Mouse (Mus musculus) adrenal gland, postnatal 4 days (tissue): Measurements from ENCODE around the gene Atad3a. TPM values are rescaled to one million over a fixed set of nuclear protein-coding genes. Genes with fewer than 3 reads are reported as not detected.
"Not testable (repeated sequence)": the region's sequence is repeated elsewhere in the genome, so short reads cannot be mapped to it uniquely, and the experiment has no call there.

Source experiments
- DNase-seq, 2 experiments: peaks; one replicate each; pipeline ENCODE4 v3.0.0; 2021 to 2022; ENCODE audit warnings: low spot score in 2 of 2, mixed read lengths in 2 of 2
- total RNA-seq, 2 experiments: library from RNA; stranded (reverse); gene quantifications; 2 replicates each; pipeline ENCODE4 v1.2.3; 2021

Atad3a gene
- total RNA-seq, 2 experiments from 2014 or later, result 99.1 to 102 TPM

DNA sequence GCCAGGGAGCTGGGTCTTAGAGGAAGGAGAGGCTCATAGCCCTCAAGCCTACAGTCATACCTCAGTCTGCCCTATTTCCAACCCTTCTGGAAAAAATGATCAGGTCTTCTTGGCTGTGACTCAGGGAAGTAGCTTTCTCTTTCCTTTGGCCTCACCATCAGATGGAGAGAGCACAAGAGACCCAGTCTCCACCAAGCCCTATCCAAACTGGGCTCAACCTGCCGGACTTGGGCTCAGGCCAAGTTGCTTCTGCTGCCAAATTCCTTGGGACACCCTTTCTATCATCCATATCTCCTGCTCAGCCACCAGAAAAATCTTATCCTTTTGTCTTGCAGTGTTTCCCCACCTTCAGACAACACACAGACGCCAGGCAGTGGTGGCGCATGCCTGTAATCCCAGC lies 15.0 kb upstream of the Atad3a start:
- no peak for DNase-seq

DNA sequence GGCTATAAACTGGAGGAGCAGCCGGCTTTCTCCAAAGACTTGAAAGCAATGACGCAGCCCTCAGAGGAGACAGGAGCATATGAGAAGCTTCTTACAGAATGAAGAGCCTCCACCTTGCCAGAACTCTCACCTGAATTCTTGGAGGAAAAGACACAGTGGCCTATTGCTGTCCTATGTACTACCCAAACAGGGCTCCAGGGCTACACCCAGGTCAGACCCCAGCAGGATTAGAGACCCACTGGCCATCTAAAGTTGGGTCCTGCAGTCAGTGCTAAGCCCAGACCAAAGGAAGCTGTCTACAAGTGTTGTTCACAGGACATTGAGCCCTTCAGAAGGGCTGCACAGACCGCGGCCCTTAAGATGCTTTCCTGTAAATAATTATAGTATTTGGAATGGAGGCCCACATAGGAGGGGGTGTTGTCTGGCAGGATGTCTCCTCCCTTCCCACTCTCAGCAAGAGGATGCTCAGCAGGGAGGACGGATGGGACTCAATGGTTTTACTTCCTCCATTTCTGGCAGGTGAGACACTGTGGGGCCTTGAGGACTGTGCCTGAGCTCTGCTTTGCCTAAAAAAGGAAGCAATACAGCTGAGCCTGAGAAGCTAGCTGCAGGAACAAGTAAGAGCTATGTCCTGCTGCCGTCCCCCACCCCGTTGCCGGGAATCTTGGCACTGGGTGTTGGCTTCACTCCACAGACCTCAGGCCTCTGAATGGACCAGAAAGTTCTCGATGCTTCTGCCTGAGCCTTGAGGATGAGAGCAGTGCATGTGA lies 14.3 kb upstream of the Atad3a start:
- no peak for DNase-seq

DNA sequence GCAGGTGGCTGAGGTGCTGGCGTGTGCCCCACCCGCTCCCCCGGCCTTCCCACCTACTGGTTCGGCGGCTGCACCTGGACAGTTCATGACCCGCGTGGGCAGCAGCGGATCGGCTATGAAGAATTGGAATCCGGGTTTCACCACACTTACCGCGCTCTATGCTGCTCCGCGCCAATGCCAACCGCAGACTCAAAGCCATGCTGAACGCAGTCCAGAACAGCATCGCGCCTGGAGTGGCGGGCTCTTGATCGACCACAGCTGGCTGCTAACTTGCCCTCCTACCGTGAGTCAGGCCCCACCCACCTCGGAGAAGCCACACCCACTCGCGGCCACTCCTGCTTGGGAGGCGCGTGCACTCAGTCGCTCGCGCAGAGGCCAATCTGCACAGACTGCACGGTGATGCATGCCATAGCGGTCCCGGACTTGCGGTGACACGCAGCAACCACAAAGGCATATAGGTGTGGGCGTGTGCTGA lies 13.4 kb upstream of the Atad3a start, which contains the start of gene Vwa1:
TSS of gene Vwa1 (minus strand) at position 419 of the 475 bp plus-strand sequence.
- DNase-seq, result peak; percentile 60 to 70

DNA sequence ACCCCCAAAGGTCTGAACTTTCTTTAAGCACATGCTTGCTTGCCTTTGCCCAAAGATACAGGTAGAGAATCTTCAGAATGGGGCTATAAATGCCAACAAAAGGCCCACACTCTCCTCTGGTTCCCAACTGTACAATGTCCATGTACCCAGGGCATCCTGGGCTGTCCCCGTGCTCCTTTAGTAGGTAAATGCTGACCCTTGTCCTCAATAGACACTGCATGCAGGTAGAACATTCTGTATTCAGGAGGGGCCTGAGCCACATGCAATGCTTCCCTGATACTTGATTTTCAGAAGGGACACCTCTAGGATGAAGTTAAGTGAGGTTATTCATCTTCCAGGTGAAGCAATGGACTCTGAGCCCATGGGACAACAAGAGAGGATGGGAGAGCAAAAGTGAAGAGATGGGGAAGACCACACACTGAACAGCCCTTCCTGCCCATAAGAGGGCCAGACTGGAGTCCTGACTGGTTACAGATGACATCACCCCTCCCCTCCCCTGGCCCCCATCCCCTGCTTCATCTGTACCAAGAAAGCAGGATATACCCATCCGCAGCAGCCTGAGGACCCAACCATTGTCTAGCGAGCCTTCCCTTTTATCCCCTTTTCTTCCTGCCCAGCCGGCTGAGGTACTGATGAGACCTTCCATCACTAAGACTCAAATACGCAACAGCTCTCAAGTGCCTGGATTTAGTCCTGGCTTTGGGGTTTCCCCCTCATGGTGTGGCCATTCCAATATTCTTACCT lies 12.6 kb upstream of the Atad3a start:
- DNase-seq, result no peak

DNA sequence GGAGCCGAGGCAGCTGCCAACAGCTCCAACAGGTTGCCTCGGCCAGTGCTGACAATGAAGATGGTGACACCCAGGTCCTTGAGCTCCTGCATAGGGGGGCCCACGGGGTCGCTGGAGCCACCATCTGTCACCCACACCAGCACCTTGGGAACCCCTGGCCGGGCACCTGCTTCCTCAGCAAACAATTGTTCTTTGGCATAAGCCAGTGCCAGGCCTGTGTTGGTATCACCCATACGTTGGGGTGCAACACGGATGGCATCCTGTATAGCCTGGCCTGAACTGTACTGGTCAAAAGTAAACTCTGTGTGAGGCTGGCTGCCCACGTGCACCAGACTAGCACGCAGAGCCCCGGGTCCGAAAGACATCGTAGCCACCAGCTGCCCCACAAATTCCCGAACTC lies 11.9 kb upstream of the Atad3a start:
- no peak for DNase-seq

DNA sequence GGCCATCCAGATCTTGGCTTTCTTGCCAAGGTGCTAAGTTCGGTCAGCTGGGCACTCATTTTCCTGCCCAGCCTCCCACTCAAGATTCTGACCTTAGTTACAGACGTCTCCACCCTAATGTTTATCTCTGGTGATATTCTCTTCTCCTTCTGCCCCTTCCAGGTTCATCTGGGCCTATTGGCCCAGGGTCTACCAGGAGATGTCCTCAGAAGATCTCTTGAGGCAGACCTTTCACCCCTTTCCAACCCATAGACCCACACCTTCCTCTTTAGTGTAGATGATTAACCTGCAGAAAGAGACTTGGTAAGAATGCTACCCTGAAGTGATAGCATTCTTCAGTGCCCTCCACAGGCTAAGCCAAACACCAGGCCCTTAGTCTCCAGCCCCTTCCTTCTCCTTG lies 10.8 kb upstream of the Atad3a start:
- DNase-seq, result no peak

DNA sequence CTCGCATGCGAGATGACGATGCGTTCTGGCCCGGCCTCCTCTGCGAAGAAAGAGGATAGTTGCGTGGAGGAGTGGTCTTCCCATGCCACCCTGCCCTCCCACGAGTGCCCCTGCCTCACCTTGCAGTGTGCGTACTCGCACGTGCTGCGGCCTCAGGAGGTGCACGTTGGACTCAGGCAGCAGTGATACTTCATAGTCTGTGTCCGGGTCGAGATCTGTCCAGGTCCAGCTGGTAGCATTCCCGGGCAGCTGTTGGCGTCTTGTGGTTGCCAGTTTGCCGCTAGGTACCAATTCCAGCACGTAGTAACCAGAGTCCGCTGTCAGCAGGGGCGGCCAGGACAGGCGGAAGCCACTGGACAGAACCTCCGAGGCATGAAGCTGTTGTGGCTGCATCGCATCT lies 9.7 kb upstream of the Atad3a start:
- no peak for DNase-seq

DNA sequence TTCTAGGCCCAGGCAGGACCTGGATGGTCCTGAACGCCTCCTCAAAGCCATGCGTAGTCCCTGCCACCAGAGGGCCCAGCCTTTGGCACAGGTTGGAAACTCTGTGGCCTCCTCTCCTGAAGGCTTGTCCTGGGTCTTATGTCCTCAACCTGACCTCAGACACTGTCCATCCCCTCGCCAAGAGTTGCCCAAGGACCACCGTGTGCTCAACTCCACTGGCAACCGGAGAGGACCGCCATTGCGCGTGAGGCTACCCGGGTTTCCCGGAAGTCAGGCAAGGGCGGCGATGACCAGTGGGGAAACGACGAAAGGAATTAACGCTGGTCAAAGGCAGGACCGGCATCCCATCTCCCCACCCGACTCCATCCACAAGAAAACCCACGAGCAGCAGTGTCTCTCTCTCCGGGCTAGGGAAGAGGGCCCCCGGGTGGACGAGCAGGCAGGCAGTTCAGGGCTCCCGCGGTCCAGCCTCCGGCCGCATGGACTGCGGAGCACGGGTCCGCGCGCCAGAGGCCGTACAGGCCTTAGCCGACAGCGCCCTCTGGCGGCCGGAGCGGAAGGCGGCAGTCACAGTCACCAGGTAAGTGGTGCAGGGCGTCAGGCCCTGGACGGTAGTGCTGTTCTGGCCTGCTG lies 9.1 kb upstream of the Atad3a start:
- peak; percentile 83 for DNase-seq

DNA sequence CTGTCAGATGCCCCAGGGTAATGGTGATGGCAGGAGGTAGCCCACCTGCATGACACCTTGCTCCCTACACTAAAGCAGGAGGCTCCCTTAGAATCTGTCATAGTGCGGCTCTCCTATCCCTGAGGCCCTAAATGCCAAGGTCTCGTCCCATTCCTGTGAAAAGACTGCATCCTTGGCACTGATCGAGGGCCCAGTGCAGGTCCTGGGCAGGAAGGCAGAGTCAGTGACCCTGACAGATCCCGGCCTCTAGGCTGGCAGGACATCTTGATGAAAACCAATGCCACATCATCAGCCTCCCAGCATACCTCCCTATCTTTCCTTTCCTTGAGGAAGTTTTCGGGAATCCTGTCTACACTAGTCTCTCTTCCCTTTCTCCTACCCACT lies 8.6 kb upstream of the Atad3a start:
- DNase-seq, result no peak

DNA sequence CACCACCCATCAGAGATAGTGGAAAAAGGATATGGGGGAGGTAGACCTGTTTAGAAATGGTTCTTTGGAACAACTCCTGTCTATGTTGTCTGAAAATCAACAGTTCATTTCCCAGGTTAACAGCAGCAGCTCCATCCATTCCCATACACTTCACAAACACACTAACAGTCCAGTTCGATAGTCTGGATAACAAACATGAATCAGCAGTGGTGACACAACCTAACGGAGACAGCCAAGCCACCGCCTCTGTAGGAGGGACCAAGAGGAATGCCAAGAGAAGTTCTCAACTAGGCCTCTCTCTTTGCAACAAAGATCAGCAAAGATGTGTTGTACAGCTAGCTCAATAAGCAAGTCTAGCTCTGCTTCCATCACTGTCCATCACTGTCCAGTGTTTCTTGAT lies 1.5 kb upstream of the Atad3a start:
- DNase-seq, result no peak

DNA sequence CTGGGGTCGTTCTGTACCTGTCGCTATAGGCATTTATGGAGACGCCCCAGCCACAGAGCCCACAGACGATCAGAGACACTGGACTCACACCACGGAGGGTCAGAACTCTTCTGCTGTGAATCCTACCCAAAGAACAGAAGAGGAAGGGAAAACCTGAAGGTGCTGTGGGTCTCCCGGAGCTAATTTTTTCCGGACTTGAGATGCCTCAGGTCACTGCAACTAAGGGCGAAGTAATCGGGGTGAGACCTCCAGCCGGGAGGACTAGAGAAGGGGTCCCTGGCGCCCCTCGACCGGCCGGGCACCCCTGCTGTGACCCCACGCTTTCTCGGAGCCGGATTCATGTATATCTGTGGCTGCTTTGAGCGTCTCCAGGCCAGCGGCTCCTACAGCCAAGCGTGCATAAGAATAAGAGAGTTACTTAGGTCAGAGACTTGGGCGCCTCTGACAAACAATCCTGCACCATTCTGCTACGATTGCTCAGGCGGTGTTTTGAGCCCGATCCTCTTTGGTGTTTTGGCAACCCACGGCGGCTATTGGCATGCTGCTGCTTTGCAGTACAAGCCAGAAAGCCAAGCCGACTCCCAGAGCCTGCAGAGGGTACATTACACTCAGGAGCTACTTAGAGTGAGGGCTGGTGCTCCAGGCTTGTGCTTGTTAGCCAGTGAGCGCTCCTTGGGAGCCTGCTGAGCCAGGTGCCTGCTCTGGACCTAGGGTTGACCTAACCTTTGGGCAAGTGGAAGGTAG lies 635 bp upstream of the Atad3a start:
- no peak for DNase-seq

DNA sequence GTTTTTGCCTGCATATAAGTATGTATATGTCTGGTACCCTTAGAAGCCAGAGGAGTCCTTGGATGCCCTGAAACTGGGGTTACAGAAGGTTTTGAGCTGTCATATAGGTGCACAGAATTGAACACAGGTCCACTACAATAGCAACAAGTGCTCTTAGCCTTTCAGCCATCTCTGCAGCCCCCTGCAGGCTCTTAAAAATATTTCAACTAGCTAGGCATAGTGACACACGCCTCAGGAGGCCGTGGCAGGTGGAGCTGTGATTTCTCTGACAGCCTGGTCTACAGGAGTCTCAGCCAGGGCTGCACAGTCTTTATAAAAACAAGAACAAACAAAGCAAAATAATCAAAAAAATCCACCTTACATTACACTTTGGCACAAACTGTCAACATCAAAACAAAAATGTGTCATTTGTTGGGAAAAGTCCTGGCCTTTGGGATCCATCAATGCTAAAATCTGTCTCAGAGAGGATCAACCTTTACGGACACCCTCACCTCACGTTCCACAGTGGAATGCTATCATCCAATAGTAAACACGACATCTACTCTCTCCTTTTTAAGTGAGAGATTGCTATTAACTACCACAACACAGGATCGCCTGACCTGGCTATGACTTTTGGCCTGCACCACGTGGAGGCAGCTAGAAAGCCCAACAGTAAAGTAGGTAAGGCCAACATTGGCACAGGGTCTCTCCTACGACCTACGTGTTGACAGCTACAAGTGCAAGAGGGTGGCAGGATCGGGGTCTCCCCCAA lies 856 bp downstream of the Atad3a start:
- DNase-seq, result no peak

DNA sequence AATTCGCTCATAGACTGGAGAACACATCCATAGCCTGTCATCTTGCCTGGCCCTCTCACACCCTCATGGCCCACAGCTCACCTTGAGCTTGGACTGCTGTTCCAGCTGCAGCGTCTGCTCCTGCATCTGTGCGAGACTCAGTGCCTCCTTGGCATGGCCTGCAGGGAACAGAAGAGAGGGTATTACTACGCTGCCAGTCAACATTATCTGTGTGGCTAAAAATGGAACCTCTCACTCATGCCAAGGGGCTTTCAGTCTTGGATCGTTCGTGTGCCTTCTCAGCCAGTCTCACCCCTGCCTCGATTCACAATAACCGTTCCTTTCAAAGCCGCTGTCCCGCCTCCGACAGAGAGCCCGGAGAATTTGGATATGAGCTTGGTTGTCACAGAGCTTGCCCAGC lies 3.9 kb downstream of the Atad3a start:
- no peak for DNase-seq

DNA sequence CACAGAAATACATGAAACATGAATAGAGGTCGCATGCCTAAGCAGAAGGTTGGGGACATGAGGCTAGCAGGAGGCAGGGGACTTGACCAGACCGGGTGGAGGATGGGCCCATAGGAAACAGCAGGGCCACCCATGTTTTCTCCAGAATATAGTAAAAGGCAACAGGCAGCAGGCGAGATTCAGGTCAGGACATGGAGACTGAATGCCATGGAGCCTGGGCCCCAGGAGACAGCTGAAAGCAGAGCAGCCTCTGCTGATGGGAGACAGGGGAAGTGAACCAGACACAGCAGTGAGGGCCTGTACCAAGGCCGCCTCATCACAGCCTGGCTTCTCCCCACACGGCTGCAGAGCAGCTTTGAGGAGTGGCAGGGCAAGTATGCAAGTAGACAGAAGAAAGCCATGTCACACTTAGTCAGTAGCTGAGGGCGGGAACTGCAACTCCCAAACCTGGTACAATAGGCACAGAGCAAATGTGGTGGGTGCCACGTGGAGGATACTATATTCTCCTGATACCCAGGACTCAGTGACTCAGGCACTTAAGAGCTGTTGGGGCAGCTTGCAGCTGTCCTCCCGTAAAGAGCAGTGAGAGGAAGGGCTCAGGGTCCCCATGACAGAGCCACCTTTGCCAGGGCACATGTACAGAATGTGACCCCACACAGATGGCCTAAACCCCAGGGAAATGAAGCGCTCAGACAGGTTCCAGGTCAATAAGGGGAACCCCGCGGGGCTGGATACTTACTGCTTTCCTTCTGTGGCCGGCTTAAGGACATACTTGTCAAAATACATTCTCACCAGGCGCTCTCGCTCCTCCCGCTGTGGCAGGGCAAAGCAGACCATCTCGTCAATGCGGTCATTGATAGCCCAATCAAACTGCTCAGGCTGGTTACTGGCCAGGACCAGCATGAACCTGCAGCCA lies 14.1 kb downstream of the Atad3a start:
- DNase-seq, result no peak

DNA sequence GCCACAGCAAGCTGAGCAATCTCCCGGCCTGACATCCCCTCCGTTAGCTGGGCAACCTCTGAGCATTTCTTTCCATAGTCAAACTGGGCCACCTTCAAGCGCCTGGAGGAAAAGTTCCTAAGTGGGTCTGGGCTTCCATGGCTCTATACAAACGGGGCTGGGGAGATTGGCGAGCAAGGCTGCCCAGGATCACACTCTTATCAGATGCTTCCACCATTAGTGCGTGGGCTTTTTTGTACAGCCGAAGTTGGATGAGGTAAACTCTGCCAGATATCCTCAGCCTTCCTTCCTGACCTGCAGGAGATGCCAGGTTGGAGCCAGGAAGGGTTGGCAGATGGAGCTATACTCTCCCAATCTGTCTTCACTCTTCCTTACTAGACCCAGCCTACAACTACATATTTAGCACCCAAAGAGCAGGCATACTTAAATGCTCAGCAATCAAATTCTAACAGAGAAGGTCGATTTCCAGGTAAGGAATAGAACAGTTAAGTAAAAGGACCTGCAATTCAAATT lies 14.8 kb downstream of the Atad3a start:
- no peak for DNase-seq

DNA sequence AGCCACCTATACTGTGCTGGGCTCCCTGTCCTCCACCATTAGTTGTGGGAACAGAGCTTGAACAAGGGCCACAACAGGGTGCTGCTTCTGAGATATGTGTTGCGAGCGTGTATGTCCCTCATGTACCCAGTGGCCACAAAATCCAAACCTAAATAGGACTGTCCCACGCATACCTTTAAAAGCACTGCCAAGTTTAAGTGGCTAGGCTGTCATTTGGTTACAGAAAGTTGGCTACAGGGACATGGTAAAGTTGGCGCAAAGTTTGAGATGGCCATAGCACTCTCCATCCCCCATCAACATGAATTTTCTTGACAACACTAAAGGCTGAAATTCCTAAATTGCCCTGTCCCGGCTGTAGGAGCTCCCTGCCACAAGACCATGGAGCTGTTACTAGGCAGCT lies 15.8 kb downstream of the Atad3a start:
- DNase-seq, result no peak

DNA sequence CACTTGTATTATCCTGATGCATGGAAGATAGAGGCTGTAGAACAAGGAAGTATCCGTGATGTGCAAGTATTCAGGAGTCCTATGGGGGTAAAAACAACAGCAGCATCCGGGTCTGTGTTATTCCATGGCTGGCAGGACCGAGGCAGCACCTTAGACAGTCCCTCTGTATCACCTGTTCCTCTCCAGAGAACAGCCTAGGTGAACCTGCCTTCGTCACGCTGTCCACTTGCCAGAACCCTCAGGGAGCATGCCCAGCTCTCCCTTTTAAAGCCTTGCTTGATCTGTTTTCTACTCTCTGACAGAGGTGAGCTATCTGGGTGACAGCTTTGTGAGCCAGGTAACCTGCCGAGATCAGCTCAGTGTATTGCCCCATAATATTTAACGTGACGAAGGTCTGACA lies 16.4 kb downstream of the Atad3a start:
- no peak for DNase-seq

DNA sequence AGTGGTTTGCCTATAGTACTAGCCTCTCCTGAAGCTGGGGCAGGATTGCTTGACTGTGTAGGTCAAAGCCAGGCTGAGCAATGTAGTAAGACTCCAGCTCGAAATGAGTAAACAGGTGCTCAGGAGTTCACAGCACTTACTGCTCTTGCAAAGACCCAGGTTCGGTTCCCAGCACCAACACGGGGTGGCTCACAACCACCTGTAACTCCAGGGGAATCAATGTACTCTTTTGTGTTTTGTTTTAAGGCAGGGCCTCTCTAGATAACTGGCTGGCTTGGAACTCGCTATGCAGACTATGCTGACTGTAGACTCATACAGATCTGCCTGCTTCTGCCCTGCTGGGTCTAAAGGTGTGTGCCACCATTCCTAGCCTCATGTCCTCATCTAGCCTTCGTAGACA lies 18.2 kb downstream of the Atad3a start:
- DNase-seq, result no peak

DNA sequence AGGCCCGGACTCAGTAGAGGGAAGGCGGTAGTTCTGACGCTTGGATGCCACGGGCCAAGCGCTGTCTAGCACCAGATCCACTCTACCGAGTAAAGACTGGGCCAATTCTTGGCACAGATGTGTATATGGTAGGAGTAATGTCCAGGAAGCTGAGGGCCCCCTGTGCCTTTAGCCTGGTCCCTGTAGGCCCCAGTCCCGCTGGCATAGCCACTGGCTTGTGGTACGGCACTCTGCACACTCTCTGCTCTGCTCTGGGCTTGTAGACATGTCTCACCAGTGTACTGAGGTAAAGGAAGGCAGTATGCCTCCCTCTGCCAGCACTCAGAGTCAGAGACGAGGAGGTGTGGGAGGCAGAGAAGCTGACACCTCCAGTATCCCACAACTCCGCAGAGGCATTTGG lies 20.2 kb downstream of the Atad3a start:
- not testable (repeated sequence) for DNase-seq
